Mouse (Mus musculus) embryonic facial prominence, embryonic 12.5 days (tissue): ENCODE results near the gene Akr1c14. TPM values are rescaled to one million over a fixed set of nuclear protein-coding genes. Genes with fewer than 3 reads are reported as not detected.

Source experiments
- ATAC-seq: fragments of 200-750 bp; cut with Nextera tagmentation; 2 replicates; pipeline ENCODE4 v1.8.0; 2017; ENCODE audit not compliant: insufficient number of reproducible peaks, insufficient read depth, low FRiP score, low TSS enrichment
- H3K27ac ChIP-seq: fragments of 300-500 bp; sonication (generic); 2 replicates; pipeline ENCODE4 v1.5.1; 2016; ENCODE audit warnings: mild to moderate bottlenecking
- H3K27me3 ChIP-seq: fragments of 300-500 bp; sonication (generic); 2 replicates; pipeline ENCODE4 v1.6.1; 2016; ENCODE audit warnings: mild to moderate bottlenecking, moderate library complexity
- H3K36me3 ChIP-seq: fragments of 300-500 bp; sonication (generic); 2 replicates; pipeline ENCODE4 v1.6.1; 2016; ENCODE audit warnings: mild to moderate bottlenecking
- H3K4me1 ChIP-seq: fragments of 300-500 bp; sonication (generic); 2 replicates; pipeline ENCODE4 v1.6.1; 2016
- H3K4me2 ChIP-seq: fragments of 300-500 bp; sonication (generic); replicated peaks from 2 replicates; pipeline ENCODE4 v1.6.1; 2016; ENCODE audit warnings: mild to moderate bottlenecking, moderate library complexity
- H3K4me3 ChIP-seq: fragments of 300-500 bp; sonication (generic); 2 replicates; pipeline ENCODE4 v1.5.1; 2016; ENCODE audit warnings: mild to moderate bottlenecking
- H3K9ac ChIP-seq: fragments of 300-500 bp; sonication (generic); 2 replicates; pipeline ENCODE4 v1.6.1; 2016; ENCODE audit warnings: mild to moderate bottlenecking, moderate library complexity
- H3K9me3 ChIP-seq: fragments of 300-500 bp; sonication (generic); 2 replicates; pipeline ENCODE4 v1.6.1; 2016; ENCODE audit warnings: mild to moderate bottlenecking, moderate library complexity
- WGBS: fragments of 180-500 bp; shearing (Covaris S2); methylation state at CpG from one replicate; pipeline ENCODE4 v1.1.7; 2016; 5-methylcytosine and 5-hydroxymethylcytosine counted together
- polyA plus RNA-seq: library from polyadenylated mRNA; unstranded; fragments of >200 nt; fragmentation: Nextera tagmentation; extraction: Ambion mirVana; gene quantifications from 2 replicates; pipeline ENCODE4 v1.2.1, GENCODE M21; 2016

Akr1c14 gene
- 0.46 and 0.81 TPM in 2 replicates for polyA plus RNA-seq

DNA sequence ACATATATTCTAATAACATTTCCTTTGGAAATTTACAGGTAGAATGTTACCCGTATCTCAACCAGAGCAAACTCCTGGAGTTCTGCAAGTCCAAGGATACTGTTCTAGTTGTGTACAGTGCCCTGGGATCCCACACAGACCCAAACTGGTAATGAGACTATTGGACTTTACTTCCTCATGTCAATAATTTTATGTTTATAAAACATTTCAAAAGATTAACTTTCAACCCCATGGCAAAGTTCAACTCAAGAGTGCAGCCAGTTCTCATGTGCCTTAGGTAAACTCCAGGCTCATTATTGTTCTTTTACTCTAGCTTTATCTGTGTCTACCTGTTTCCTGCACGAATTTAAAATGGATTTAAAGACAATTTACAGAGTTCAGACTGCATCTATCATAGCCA lies at the start of gene Akr1c14:
Gene Akr1c14 (plus strand): TSS at position 293 of the 400 bp plus-strand sequence.
- Histone ChIP-seq H3K4me2 (no peak within 1 kb of the TSS), H3K4me3 (no peak within 1 kb of the TSS), H3K9me3 (no peaks in the 10 kb centered on the region), H3K27ac (no peak within 1 kb of the TSS), H3K36me3 (no peaks in the 10 kb centered on the region), H3K4me1 (no peaks in the 10 kb centered on the region), H3K9ac (no peak within 1 kb of the TSS), H3K27me3 (no peaks in the 10 kb centered on the region)
- WGBS = 64% methylated on average over 2 of the region's 2 CpGs
- ATAC-seq = no peak

GRCm38 (mm10) chr13:4001687-4002086 lies 47.1 kb upstream of the Akr1c14 start:
- Histone ChIP-seq H3K27ac (no peak overlapping the region), H3K4me3 (no peak overlapping the region), H3K4me1 (no peaks in the 10 kb centered on the region), H3K36me3 (no peaks in the 10 kb centered on the region), H3K4me2 (no peak overlapping the region), H3K27me3 (no peaks in the 10 kb centered on the region), H3K9ac (no peak overlapping the region), H3K9me3 (no peaks in the 10 kb centered on the region)
- WGBS = 17% methylated on average over 3 of the region's 3 CpGs
- no peak for ATAC-seq

DNA sequence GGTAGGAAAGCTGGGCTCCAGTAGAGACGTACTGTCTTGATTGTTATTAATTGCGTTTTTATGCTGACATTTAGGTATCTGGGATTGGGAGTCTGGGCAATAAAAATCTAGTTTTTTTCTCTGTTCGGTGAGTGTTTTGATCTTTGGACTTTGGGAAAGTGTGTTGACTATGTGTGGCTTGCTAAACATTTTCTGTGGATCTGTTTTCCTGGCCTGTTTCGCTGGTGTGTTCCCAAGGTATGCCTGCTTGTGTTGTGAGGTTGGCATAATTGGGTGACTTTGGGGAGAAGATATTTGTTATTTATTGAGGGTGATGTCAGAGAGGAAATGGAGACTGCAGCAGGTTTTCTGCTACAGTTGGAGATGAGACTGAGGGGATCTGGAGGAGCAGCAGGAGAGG lies 38.0 kb upstream of the Akr1c14 start:
- H3K36me3 ChIP-seq = no peaks in the 10 kb centered on the region
- no peaks in the 10 kb centered on the region for H3K9me3 ChIP-seq
- ATAC-seq = no peak
- 83% methylated on average over 4 of the region's 4 CpGs for WGBS
- H3K9ac ChIP-seq = no peak overlapping the region
- no peaks in the 10 kb centered on the region for H3K27me3 ChIP-seq
- H3K27ac ChIP-seq = no peak overlapping the region
- H3K4me3 ChIP-seq = no peak overlapping the region
- H3K4me1 ChIP-seq = no peaks in the 10 kb centered on the region
- H3K4me2 ChIP-seq = no peak overlapping the region

DNA sequence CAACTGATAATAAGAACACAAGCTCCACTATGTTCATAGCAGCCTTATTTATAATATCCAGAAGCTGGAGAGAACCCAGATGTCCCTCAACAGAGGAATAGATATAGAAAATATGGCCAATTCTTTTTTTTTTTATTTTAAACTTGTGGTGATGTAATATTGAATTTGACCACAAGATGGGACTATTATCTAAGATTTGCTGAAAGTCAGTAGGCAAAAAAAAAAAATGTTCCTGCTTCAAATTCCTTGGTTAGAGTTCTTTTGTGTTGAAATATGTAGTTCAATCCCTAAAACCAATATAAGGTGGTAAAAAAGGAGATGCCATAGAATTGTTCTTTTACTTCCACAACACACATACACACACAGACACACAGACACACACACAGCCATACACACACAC lies 35.0 kb upstream of the Akr1c14 start:
- Histone ChIP-seq H3K27me3 (no peaks in the 10 kb centered on the region), H3K9me3 (no peaks in the 10 kb centered on the region), H3K4me2 (no peak overlapping the region), H3K9ac (no peak overlapping the region), H3K4me1 (no peaks in the 10 kb centered on the region), H3K4me3 (no peak overlapping the region), H3K27ac (no peak overlapping the region), H3K36me3 (no peaks in the 10 kb centered on the region)
- no peak for ATAC-seq

DNA sequence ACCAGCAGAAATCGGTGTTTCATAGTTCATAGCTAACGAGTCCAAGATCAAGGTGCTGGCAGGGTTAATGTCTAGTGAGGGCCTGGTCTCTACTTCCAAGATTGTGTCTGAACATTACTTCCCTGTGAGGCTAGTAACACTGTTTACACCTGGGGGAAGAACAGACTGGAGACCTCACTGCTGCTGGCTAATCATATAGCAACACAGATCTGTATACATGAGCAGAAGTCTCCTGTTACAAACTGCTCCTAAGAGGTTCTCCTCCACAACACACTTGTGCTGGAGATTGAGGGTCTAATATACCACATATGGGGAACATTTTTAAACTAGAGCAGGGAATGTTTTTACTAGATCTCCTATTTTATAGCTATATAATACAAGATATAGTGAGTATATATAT lies 18.9 kb upstream of the Akr1c14 start:
- 76% methylated on average over 2 of the region's 2 CpGs for WGBS
- Histone ChIP-seq H3K4me3 (no peak overlapping the region), H3K9ac (no peak overlapping the region), H3K27me3 (no peaks in the 10 kb centered on the region), H3K9me3 (no peaks in the 10 kb centered on the region), H3K4me1 (no peaks in the 10 kb centered on the region), H3K4me2 (no peak overlapping the region), H3K27ac (no peak overlapping the region), H3K36me3 (no peaks in the 10 kb centered on the region)
- ATAC-seq = no peak

DNA sequence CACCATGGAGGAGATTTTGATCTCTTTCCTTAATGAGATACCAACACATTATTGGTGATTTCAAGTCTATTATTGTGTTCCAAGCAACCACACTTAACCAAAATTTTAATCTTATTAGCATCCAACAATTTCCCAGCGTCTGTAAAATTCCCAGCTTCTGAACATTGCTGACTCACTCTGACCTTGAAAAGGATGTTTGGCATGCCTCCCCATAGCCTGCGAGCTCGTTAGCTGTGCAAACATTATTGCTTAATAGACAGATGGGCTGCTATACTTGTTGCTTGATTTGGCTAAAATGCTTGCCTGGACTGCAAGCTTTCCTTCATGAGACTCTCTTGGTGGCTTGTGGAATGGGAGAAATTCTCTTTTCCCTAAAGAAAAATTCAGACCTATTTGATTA lies 16.3 kb upstream of the Akr1c14 start:
- no peaks in the 10 kb centered on the region for H3K36me3 ChIP-seq
- H3K4me2 ChIP-seq = no peak overlapping the region
- no peaks in the 10 kb centered on the region for H3K9me3 ChIP-seq
- H3K4me1 ChIP-seq = no peaks in the 10 kb centered on the region
- H3K27me3 ChIP-seq = no peaks in the 10 kb centered on the region
- H3K9ac ChIP-seq = no peak overlapping the region
- ATAC-seq = no peak
- H3K4me3 ChIP-seq = no peak overlapping the region
- 70% methylated on average over 3 of the region's 3 CpGs for WGBS
- no peak overlapping the region for H3K27ac ChIP-seq

DNA sequence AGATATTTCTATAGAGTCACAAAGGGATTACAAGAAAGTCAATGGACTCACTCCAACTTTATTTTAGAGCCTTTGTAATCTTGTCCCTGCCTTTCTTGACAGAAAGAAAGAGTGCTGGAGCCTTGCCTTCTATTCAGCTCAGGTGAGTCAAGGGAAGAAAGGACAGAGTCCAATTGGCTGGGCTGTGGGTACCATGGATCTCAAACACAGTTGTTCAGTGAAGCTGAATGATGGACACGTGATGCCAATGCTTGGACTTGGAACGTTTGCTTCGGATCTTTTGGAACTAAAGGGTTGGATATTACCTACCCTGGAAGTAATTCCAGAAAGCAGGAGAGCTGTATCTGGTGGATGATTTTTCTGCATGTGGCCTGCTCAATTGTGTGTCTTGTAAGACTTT lies 13.8 kb upstream of the Akr1c14 start:
- H3K4me2 ChIP-seq = no peak overlapping the region
- no peak overlapping the region for H3K4me3 ChIP-seq
- H3K9me3 ChIP-seq = no peaks in the 10 kb centered on the region
- no peaks in the 10 kb centered on the region for H3K36me3 ChIP-seq
- ATAC-seq = no peak
- no peak overlapping the region for H3K27ac ChIP-seq
- no peaks in the 10 kb centered on the region for H3K27me3 ChIP-seq
- H3K9ac ChIP-seq = no peak overlapping the region
- no peaks in the 10 kb centered on the region for H3K4me1 ChIP-seq
- 77% methylated on average over 3 of the region's 3 CpGs for WGBS

DNA sequence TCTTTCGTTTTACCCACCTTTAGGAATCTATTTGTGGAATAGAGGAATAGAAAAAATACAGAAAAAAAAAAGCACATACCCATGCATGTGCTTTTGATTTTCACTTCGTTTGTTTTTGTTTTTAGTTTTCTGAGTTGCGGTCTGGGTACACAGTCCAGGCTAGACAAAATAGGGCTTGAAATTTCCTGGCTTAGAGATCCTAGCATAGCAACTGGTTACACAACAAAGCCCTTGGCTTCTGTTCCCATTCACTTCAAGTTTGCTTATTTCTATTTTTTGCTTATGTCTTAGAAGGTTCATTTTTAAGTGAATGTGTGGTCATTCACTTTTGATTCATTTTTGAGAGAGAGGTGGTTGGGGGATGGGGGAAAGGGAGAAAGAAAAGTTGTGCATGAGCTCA lies 2.7 kb upstream of the Akr1c14 start:
- H3K27ac ChIP-seq = no peak overlapping the region
- H3K4me3 ChIP-seq = no peak overlapping the region
- no peak for ATAC-seq
- no peak overlapping the region for H3K4me2 ChIP-seq
- no peaks in the 10 kb centered on the region for H3K4me1 ChIP-seq
- WGBS = 62% methylated on average over 3 of the region's 3 CpGs
- H3K27me3 ChIP-seq = no peaks in the 10 kb centered on the region
- no peak overlapping the region for H3K9ac ChIP-seq
- no peaks in the 10 kb centered on the region for H3K36me3 ChIP-seq
- H3K9me3 ChIP-seq = no peaks in the 10 kb centered on the region

DNA sequence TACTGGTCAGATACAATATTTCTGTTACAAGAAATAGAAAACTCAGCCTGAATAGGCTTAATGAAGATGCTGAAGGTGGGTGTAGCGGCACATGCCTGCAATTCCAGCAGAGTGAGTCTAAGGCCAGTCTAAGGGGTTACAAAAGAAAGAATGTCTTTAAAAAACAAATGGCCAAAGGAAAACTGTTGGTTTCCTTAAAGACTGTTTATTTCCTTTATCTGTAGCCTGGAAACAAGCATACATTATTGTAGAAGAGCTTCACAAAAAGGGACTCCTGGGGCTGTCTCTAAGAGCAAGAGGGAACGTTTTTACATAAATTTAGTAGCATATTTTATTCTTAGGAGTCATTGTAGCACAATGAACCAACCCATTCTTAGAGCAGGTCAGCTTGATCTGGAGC lies 2.0 kb upstream of the Akr1c14 start:
- Histone ChIP-seq H3K4me3 (no peak overlapping the region), H3K9ac (no peak overlapping the region), H3K9me3 (no peaks in the 10 kb centered on the region), H3K27me3 (no peaks in the 10 kb centered on the region), H3K27ac (no peak overlapping the region), H3K36me3 (no peaks in the 10 kb centered on the region), H3K4me2 (no peak overlapping the region), H3K4me1 (no peaks in the 10 kb centered on the region)
- 44% methylated on average over 2 of the region's 2 CpGs for WGBS
- ATAC-seq = no peak

DNA sequence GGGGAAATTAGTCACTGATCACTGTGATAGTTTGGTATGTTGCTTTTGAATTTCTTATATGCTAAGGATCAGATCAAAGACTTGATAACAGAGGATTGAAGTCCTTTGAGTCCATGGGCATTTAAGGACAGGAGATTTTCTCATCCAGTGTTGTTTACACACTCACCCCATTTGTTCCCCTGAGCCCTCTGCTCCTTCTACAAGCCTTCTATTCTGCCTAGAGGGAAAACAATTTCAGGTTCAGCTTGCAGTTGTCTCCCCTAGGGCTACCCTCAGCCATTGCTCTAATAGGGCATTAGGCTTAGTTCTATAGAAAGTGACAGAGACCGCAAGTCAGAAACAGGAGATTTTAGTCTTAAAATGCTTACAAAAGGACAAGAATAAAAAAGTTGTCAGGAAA lies 585 bp upstream of the Akr1c14 start:
- Histone ChIP-seq H3K4me1 (no peaks in the 10 kb centered on the region), H3K36me3 (no peaks in the 10 kb centered on the region), H3K4me3 (no peak overlapping the region), H3K27ac (no peak overlapping the region), H3K4me2 (no peak overlapping the region), H3K27me3 (no peaks in the 10 kb centered on the region), H3K9ac (no peak overlapping the region), H3K9me3 (no peaks in the 10 kb centered on the region)
- WGBS = 82% methylated on average over 1 of the region's 1 CpGs
- no peak for ATAC-seq

GRCm38 (mm10) chr13:4049655-4050054 lies 844 bp downstream of the Akr1c14 start:
- Histone ChIP-seq H3K36me3 (no peaks in the 10 kb centered on the region), H3K9me3 (no peaks in the 10 kb centered on the region), H3K4me1 (no peaks in the 10 kb centered on the region), H3K4me2 (no peak overlapping the region), H3K9ac (no peak overlapping the region), H3K27me3 (no peaks in the 10 kb centered on the region), H3K4me3 (no peak overlapping the region), H3K27ac (no peak overlapping the region)
- no peak for ATAC-seq

GRCm38 (mm10) chr13:4055450-4055849 lies 6.6 kb downstream of the Akr1c14 start:
- Histone ChIP-seq H3K4me3 (no peak overlapping the region), H3K36me3 (no peaks in the 10 kb centered on the region), H3K9me3 (no peaks in the 10 kb centered on the region), H3K27ac (no peak overlapping the region), H3K4me2 (no peak overlapping the region), H3K27me3 (no peaks in the 10 kb centered on the region), H3K4me1 (no peaks in the 10 kb centered on the region), H3K9ac (no peak overlapping the region)
- WGBS = 79% methylated on average over 3 of the region's 3 CpGs
- ATAC-seq = no peak

DNA sequence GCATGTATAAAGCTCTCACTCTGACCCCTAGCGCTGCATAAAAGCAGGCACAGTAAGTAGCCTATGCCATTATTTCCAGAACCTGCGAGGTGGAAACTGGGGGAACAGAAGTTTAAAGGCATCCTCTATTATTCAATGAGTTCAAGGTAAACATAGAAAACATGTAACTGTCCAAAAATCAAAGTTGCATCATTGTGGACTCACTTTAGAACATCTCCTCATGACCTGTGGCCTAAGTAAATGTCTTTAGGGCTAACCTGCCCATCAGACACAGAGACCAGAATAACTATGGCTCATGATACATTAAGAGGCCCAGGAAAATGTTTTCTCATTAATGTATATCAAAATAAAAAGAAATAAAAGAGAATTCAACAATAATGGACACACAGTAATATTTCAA lies 7.4 kb downstream of the Akr1c14 start:
- Histone ChIP-seq H3K27me3 (no peaks in the 10 kb centered on the region), H3K36me3 (no peaks in the 10 kb centered on the region), H3K27ac (no peak overlapping the region), H3K9ac (no peak overlapping the region), H3K4me3 (no peak overlapping the region), H3K4me2 (no peak overlapping the region), H3K9me3 (no peaks in the 10 kb centered on the region), H3K4me1 (no peaks in the 10 kb centered on the region)
- ATAC-seq = no peak
- 76% methylated on average over 2 of the region's 2 CpGs for WGBS
